Mouse (Mus musculus): ENCODE data around the gene Cdk2ap2. TPM values are rescaled to one million over a fixed set of nuclear protein-coding genes. Genes with fewer than 3 reads are reported as not detected.
A peak's percentile ranks its signal among the peaks of the same experiment; 100 is the strongest.

The Cdk2ap2 gene
- polyA plus RNA-seq, 1 experiment, result 32.1 TPM

DNA sequence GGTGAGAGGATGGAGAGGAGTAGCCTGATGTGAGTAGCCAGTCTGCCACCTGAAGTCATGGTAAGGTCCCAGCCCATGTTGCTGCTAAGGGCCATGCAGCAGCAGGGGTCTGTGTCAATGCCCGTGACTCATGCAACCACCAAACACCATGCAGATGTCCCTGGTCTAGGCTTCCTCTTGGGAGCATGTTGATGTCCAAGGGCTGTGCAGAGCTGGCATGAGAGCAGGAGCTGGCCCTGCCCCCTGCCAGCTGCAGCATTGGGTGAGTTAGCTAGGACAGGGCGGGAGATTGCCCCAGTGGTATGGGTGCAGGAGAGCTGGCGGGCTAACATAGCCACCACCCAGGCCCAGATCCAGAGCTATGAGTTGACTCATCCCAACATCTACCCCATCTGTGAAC is 6.5 kb upstream of the Cdk2ap2 start:
- Histone ChIP-seq H3K27ac (ENCODE audit: insufficient read depth, low read length) (no peak overlapping the region), H3K4me1 (ENCODE audit: control insufficient read depth, insufficient read depth, low read length) (no peaks in the 10 kb centered on the region), H3K4me3 (ENCODE audit: insufficient read depth, low read length) (no peak overlapping the region)
- no peak for TF ChIP-seq POLR2A (IDR thresholded peaks at IDR 0.05; ENCODE audit: low read depth, low read length)
- no peak for TF ChIP-seq CTCF (IDR thresholded peaks at IDR 0.05; ENCODE audit: borderline replicate concordance, insufficient read depth, low read length)

DNA sequence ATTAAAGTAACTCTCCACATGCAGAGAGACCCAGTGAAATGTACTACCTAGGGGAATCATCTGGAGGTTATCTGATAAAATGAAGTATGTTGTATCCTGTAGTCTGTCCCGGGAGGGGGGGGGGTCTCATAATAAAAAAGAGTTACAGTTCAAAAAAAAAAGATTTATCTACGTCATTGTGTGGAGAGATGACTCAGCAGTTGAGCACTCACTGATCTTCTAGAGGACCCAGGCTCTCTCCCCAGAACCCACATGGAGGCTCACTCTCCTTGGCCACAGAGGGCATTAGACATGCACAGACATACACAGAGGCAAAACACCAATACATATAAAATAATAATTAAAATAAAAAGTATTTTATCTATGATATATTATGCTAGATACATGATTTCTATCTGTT is 5.6 kb upstream of the Cdk2ap2 start:
- TF ChIP-seq CTCF (IDR thresholded peaks at IDR 0.05; ENCODE audit: borderline replicate concordance, insufficient read depth, low read length) (no peak), POLR2A (IDR thresholded peaks at IDR 0.05; ENCODE audit: low read depth, low read length) (no peak)
- Histone ChIP-seq H3K4me1 (ENCODE audit: control insufficient read depth, insufficient read depth, low read length) (no peaks in the 10 kb centered on the region), H3K4me3 (ENCODE audit: insufficient read depth, low read length) (no peak overlapping the region), H3K27ac (ENCODE audit: insufficient read depth, low read length) (no peak overlapping the region)

DNA sequence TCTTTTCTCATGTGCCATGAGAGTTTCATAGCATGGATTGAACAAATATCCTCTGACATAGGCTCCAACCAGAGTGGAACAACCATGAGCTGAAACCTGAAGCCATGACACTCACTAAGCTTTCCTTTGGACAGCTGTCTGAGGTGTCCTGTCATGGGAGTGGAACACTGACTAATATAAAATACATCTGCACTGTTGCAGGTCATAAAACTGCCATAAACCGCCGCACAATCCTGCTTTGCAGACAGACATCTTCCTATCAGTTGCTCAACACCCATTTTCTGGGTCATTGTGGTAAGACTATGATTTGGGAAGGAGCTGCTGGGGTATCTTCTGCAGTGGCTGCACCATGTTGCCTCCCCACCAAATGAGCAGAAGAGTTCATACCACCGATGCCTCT is 4.2 kb upstream of the Cdk2ap2 start:
- TF ChIP-seq POLR2A (IDR thresholded peaks at IDR 0.05; ENCODE audit: low read depth, low read length) (no peak), CTCF (IDR thresholded peaks at IDR 0.05; ENCODE audit: borderline replicate concordance, insufficient read depth, low read length) (no peak)
- H3K4me1 ChIP-seq (ENCODE audit: control insufficient read depth, insufficient read depth, low read length), result no peaks in the 10 kb centered on the region
- H3K4me3 ChIP-seq (ENCODE audit: insufficient read depth, low read length), result no peak overlapping the region
- no peak overlapping the region for H3K27ac ChIP-seq (ENCODE audit: insufficient read depth, low read length)

DNA sequence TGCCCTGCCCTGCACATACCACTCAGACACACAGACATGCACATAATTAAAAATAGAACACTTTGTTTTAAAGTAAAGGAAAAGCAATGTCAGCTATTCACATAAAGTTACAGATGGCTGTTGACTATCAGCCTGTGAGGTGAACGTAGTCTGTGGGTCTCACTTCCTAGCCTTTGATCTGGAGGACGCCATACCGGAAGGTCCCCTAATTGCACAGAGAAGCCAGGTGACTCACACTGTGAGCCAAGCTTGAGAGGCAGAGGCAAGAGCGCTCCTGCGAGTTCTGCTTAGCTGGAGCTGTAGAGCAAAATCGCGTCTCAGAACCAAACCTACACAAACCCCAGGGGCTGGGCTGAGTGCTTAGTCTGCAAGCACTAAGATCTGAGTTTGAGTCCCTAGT is 3.2 kb upstream of the Cdk2ap2 start:
- H3K4me3 ChIP-seq (ENCODE audit: insufficient read depth, low read length), result no peak overlapping the region
- TF ChIP-seq CTCF (IDR thresholded peaks at IDR 0.05; ENCODE audit: borderline replicate concordance, insufficient read depth, low read length) (no peak), POLR2A (IDR thresholded peaks at IDR 0.05; ENCODE audit: low read depth, low read length) (no peak)
- H3K27ac ChIP-seq (ENCODE audit: insufficient read depth, low read length), result no peak overlapping the region
- H3K4me1 ChIP-seq (ENCODE audit: control insufficient read depth, insufficient read depth, low read length), result no peaks in the 10 kb centered on the region

DNA sequence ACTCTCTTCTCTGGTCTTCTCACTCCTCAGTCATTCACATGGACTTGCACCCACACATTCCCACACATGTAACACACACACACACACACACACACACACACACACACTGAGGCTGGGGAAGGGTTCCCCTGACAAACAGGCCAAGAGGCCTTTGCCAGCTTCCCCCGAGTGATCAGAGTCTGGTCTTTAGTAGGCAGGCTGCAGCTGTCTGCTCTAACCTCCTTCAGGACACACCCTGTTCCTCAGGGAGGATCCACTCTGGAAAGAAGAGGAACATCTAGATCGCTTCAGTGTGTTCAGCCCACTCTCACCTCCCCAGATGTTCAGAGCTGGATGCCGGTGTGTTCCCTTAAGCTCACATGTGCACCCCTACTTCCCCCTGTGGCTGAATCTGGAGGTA is 2.6 kb upstream of the Cdk2ap2 start:
- peaks cover 2% of the 10 kb centered on the region; the same call in 1 of the 2 replicates for H3K4me1 ChIP-seq (ENCODE audit: control insufficient read depth, insufficient read depth, low read length)
- no peak overlapping the region for H3K4me3 ChIP-seq (ENCODE audit: insufficient read depth, low read length)
- H3K27ac ChIP-seq (ENCODE audit: insufficient read depth, low read length), result no peak overlapping the region
- TF ChIP-seq POLR2A (IDR thresholded peaks at IDR 0.05; ENCODE audit: low read depth, low read length) (no peak), CTCF (IDR thresholded peaks at IDR 0.05; ENCODE audit: borderline replicate concordance, insufficient read depth, low read length) (no peak)

DNA sequence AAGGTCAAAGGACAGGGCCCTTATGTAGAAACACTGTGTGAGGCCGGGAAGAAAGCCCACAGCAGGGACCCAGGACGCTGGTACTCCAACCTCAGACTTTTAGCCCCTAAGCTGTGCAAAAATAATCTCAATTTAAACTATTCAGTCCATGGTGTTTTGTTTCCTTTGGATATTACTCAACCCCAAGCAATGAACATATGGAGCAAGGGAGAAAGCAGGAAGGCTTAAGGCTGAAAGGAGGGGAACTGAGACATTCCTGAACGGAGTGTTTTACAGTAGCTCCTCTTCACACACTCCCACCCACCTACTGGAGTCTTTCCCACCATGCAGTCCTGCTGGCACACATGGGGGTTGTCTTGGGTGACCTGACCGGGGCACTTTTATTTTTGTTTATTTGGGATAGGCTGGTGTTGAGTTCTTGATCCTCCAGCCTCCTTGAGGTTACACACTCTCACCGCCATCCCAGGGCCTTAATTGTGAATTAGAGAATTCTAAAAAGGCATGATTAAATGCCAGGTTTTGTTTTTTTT is 2.1 kb upstream of the Cdk2ap2 start:
- Histone ChIP-seq H3K4me3 (ENCODE audit: insufficient read depth, low read length) (no peak overlapping the region), H3K4me1 (ENCODE audit: control insufficient read depth, insufficient read depth, low read length) (peaks cover 5% of the 10 kb centered on the region; the same call in 1 of the 2 replicates), H3K27ac (ENCODE audit: insufficient read depth, low read length) (no peak overlapping the region)
- no peak for TF ChIP-seq POLR2A (IDR thresholded peaks at IDR 0.05; ENCODE audit: low read depth, low read length)
- no peak for TF ChIP-seq CTCF (IDR thresholded peaks at IDR 0.05; ENCODE audit: borderline replicate concordance, insufficient read depth, low read length)

DNA sequence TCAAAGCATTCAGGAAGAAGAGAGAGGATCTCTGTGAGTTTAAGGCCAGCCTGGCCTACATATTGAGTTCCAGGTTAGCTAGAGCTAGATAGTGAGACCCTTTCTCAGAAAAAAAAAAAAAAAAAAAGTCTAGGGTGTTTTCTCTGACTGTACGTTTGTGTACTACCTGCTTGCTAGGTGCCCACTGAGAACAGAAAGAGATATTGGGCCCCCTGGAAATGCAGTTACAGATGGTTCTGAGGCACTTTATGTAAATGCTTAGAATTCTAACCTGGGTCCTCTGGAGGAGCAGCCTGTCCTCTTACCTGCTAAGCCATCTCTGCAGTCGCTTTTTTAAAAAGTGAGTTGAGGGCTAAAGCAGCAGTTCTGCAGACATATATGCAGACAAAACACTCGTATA is 1.2 kb upstream of the Cdk2ap2 start:
- TF ChIP-seq POLR2A (IDR thresholded peaks at IDR 0.05; ENCODE audit: low read depth, low read length), result no peak
- TF ChIP-seq CTCF (IDR thresholded peaks at IDR 0.05; ENCODE audit: borderline replicate concordance, insufficient read depth, low read length), result no peak
- peaks cover 5% of the 10 kb centered on the region; the same call in 1 of the 2 replicates for H3K4me1 ChIP-seq (ENCODE audit: control insufficient read depth, insufficient read depth, low read length)
- H3K27ac ChIP-seq (ENCODE audit: insufficient read depth, low read length), result no peak overlapping the region
- no peak overlapping the region for H3K4me3 ChIP-seq (ENCODE audit: insufficient read depth, low read length)

DNA sequence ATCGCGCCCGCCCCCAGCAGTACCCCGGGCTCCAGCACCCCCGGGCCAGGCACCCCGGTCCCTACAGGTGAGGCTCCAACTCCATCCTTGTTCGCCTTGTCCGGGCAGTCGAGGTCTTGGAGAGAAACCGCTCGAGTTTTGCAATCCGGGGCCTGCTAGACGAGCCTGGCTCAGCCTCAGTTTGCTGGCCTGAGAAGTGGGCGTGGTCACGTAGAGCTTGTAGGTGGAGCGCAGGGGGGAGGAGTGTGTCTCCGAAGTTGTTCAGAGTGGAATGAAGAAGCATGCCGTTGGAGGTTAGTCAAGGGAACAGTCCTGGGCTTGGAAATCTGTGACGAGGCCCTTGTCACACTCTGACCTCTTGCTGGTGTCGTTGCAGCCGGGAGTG is 451 bp downstream of the Cdk2ap2 start:
- H3K4me3 ChIP-seq (ENCODE audit: insufficient read depth, low read length), result peak overlapping the region; percentile 58
- peak overlapping the region; percentile 21; the same call in 1 of the 2 replicates for H3K27ac ChIP-seq (ENCODE audit: insufficient read depth, low read length)
- TF ChIP-seq CTCF (IDR thresholded peaks at IDR 0.05; ENCODE audit: borderline replicate concordance, insufficient read depth, low read length), result no peak
- TF ChIP-seq POLR2A (IDR thresholded peaks at IDR 0.05; ENCODE audit: low read depth, low read length), result peak; percentile 1; the same call in 1 of the 2 replicates
- H3K4me1 ChIP-seq (ENCODE audit: control insufficient read depth, insufficient read depth, low read length), result peaks cover 5% of the 10 kb centered on the region; the same call in 1 of the 2 replicates

DNA sequence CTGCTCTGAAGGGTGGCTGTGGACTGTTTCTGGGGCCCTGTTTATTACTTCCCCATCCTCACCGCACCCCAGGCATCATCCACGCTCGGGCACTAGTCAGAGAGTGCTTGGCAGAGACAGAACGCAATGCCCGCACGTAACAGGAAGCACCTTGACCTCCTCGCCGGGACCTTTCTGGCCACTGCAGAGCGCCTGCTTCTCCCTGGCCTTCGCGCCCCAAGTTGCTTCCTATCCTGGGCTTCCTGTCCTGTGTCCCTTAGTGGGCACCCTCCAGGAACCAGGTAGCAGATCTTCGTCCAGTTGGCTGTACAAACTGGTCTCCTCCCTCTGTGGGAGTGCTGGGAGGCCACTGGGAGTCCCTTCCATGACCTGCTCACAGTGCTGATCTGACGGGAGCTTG is 1.4 kb downstream of the Cdk2ap2 start:
- Histone ChIP-seq H3K4me1 (ENCODE audit: control insufficient read depth, insufficient read depth, low read length) (peaks cover 5% of the 10 kb centered on the region; the same call in 1 of the 2 replicates), H3K27ac (ENCODE audit: insufficient read depth, low read length) (no peak overlapping the region), H3K4me3 (ENCODE audit: insufficient read depth, low read length) (no peak overlapping the region)
- no peak for TF ChIP-seq POLR2A (IDR thresholded peaks at IDR 0.05; ENCODE audit: low read depth, low read length)
- no peak for TF ChIP-seq CTCF (IDR thresholded peaks at IDR 0.05; ENCODE audit: borderline replicate concordance, insufficient read depth, low read length)

DNA sequence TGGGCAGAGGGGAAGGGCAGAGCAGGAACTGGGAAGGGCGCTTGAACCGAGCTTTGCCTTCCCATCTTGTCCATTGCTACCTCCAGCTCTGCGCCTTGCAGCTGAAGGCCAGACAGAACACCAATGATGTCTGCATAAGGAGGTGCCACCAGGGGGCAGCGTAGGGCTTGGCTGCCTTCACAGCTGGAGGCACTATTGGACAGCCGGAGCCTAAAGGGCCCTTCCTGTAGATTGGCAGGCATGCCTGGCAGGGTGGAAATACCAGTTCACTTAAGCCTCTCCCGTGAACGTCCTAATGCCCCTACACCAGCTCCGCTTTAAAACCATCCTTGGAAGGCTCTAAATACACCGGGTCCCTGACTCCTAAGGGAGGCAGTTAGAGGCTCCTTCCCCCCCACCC is 2.1 kb downstream of the Cdk2ap2 start:
- TF ChIP-seq CTCF (IDR thresholded peaks at IDR 0.05; ENCODE audit: borderline replicate concordance, insufficient read depth, low read length) (peak; percentile 95), POLR2A (IDR thresholded peaks at IDR 0.05; ENCODE audit: low read depth, low read length) (peak; percentile 41; the same call in 1 of the 2 replicates)
- Histone ChIP-seq H3K27ac (ENCODE audit: insufficient read depth, low read length) (peak overlapping the region; percentile 23), H3K4me3 (ENCODE audit: insufficient read depth, low read length) (no peak overlapping the region), H3K4me1 (ENCODE audit: control insufficient read depth, insufficient read depth, low read length) (peaks cover 5% of the 10 kb centered on the region; the same call in 1 of the 2 replicates)

Data from embryonic fibroblast, embryonic 13.5 days (primary cell).